In the genomic region with DNA sequence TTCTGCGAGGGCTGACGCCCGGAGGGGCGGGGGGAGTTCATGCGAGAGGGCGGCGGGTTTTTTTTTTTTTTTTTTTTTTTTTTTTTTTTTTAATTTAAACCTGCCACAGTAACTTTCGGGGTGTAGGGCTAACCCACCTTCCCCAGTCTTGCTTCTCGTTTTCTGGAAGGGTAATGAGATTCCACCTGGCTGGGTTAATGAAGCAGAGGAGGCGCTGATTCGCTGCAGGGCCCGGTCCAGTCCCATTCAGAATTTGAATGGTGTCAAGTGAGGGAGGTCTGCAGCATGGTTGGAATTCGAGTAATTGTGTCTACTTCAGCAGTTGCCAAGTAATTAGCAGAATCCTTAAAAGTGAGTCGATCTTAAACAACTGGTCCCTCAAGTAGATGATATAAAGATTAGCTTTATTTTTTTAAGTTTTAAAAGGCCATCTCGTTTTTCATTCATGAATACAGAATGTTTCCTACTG, we compare ENCODE assay signal across 8 mouse cellular contexts. TPM values are rescaled to one million over a fixed set of nuclear protein-coding genes. Genes with fewer than 3 reads are reported as not detected.
DNase-seq lines count a peak whose midpoint lies in the region; ATAC-seq and TF ChIP-seq lines count a peak whose summit lies in the region.

No protein-coding gene starts in this region.

- peak; percentile 7 for DNase-seq in lung, embryonic 14.5 days
- DNase-seq in lung, postnatal 25 days (ENCODE audit: low spot score) = no peak
- no peak for DNase-seq in limb, embryonic 10.5 days (ENCODE audit: low spot score)
- DNase-seq in gastrocnemius, adult 18-20 months (ENCODE audit: low spot score) = no peak
- no peak for DNase-seq in adrenal gland, postnatal 14 days

- peaks cover 47% of the 10 kb centered on the region for H3K27me3 ChIP-seq in lung, embryonic 14.5 days (ENCODE audit: insufficient read depth, low read length)
- peaks cover 34% of the 10 kb centered on the region for H3K27me3 ChIP-seq in embryonic facial prominence, embryonic 15.5 days
- H3K27me3 ChIP-seq in limb, embryonic 10.5 days (ENCODE audit: low read depth, poor library complexity, severe bottlenecking) = peaks cover 71% of the 10 kb centered on the region
- peaks cover 45% of the 10 kb centered on the region for H3K27me3 ChIP-seq in neural tube, embryonic 15.5 days (replicated peaks)

- no peak overlapping the region; the same call in 1 of the 2 replicates for H3K9ac ChIP-seq in lung, embryonic 14.5 days
- 0 out of 2 replicates have a peak overlapping the region, but pooled peaks have one; percentile 34 for H3K9ac ChIP-seq in embryonic facial prominence, embryonic 15.5 days
- peak overlapping the region; percentile 55 for H3K9ac ChIP-seq in neural tube, embryonic 15.5 days (replicated peaks)

- no peaks in the 10 kb centered on the region for H3K36me3 ChIP-seq in lung, embryonic 14.5 days (ENCODE audit: insufficient read depth)
- no peaks in the 10 kb centered on the region for H3K36me3 ChIP-seq in embryonic facial prominence, embryonic 15.5 days
- no peaks in the 10 kb centered on the region for H3K36me3 ChIP-seq in limb, embryonic 10.5 days
- no peaks in the 10 kb centered on the region for H3K36me3 ChIP-seq in neural tube, embryonic 15.5 days

- H3K9me3 ChIP-seq in lung, embryonic 14.5 days (ENCODE audit: low read depth, low read length) = no peaks in the 10 kb centered on the region
- H3K9me3 ChIP-seq in embryonic facial prominence, embryonic 15.5 days (replicated peaks) = no peaks in the 10 kb centered on the region
- no peaks in the 10 kb centered on the region for H3K9me3 ChIP-seq in limb, embryonic 10.5 days (replicated peaks)
- no peaks in the 10 kb centered on the region for H3K9me3 ChIP-seq in neural tube, embryonic 15.5 days (replicated peaks)

- ATAC-seq in lung, embryonic 14.5 days (ENCODE audit: insufficient read depth) = no peak
- no peak for ATAC-seq in embryonic facial prominence, embryonic 15.5 days (ENCODE audit: insufficient number of reproducible peaks, low FRiP score, low TSS enrichment, low read depth)
- ATAC-seq in neural tube, embryonic 15.5 days (ENCODE audit: low FRiP score) = peak; percentile 40; the same call in 1 of the 2 replicates
- ATAC-seq in monocyte, adult 5-6 weeks (replicated peaks; ENCODE audit: insufficient number of reproducible peaks, low FRiP score, low TSS enrichment, poor library complexity, severe bottlenecking) = no peak

- no peaks in the 10 kb centered on the region for H3K4me1 ChIP-seq in lung, embryonic 14.5 days (ENCODE audit: insufficient read depth)
- H3K4me1 ChIP-seq in embryonic facial prominence, embryonic 15.5 days = peaks cover 8% of the 10 kb centered on the region; the same call in 1 of the 2 replicates
- H3K4me1 ChIP-seq in limb, embryonic 10.5 days = peaks cover 22% of the 10 kb centered on the region
- H3K4me1 ChIP-seq in neural tube, embryonic 15.5 days = peaks cover 5% of the 10 kb centered on the region; the same call in 1 of the 2 replicates

- WGBS in lung, embryonic 14.5 days = 6% methylated on average over 15 of the region's 15 CpGs
- 3% methylated on average over 15 of the region's 15 CpGs for WGBS in embryonic facial prominence, embryonic 15.5 days
- 6% methylated on average over 15 of the region's 15 CpGs for WGBS in limb, embryonic 10.5 days
- 4% methylated on average over 14 of the region's 15 CpGs for WGBS in neural tube, embryonic 15.5 days

- no peak for TF ChIP-seq CTCF in lung, embryonic 14.5 days (IDR thresholded peaks at IDR 0.05; ENCODE audit: low read depth)

- H3K27ac ChIP-seq in lung, embryonic 14.5 days (ENCODE audit: low read depth) = no peak overlapping the region
- no peak overlapping the region for H3K27ac ChIP-seq in embryonic facial prominence, embryonic 15.5 days (replicated peaks)
- no peak overlapping the region for H3K27ac ChIP-seq in limb, embryonic 10.5 days
- no peak overlapping the region for H3K27ac ChIP-seq in neural tube, embryonic 15.5 days (replicated peaks)

- H3K4me2 ChIP-seq in lung, embryonic 14.5 days = peak overlapping the region; percentile 98
- peak overlapping the region; percentile 89 for H3K4me2 ChIP-seq in embryonic facial prominence, embryonic 15.5 days (replicated peaks)
- peak overlapping the region; percentile 99 for H3K4me2 ChIP-seq in neural tube, embryonic 15.5 days

- peak overlapping the region; percentile 68 for H3K4me3 ChIP-seq in lung, embryonic 14.5 days (ENCODE audit: low read depth, low read length)
- H3K4me3 ChIP-seq in embryonic facial prominence, embryonic 15.5 days (replicated peaks) = peak overlapping the region; percentile 70
- peak overlapping the region; percentile 77 for H3K4me3 ChIP-seq in limb, embryonic 10.5 days
- H3K4me3 ChIP-seq in neural tube, embryonic 15.5 days (replicated peaks) = peak overlapping the region; percentile 81

RNA-seq across cellular contexts. Expression of gene Pcgf5, which starts 1.4 kb away (rescaled TPM):
- polyA plus RNA-seq in lung, embryonic 14.5 days (2014; fragmentation: Nextera tagmentation; extraction: Ambion mirVana) = 11.8 and 14.9 TPM in 2 replicates
- 8.3 and 10.2 TPM in 2 replicates for polyA plus RNA-seq in embryonic facial prominence, embryonic 15.5 days (2015; fragmentation: Nextera tagmentation; extraction: Ambion mirVana)
- 2.9 and 4.5 TPM in 2 replicates for polyA plus RNA-seq in limb, embryonic 10.5 days (2016; fragmentation: Nextera tagmentation; extraction: Ambion mirVana)
- polyA plus RNA-seq in neural tube, embryonic 15.5 days (2015; fragmentation: Nextera tagmentation; extraction: Ambion mirVana) = 6.0 and 10.7 TPM in 2 replicates
- total RNA-seq in gastrocnemius, adult 18-20 months (2021) = 10 to 100 TPM; 41.2 to 41.5 TPM
- total RNA-seq in monocyte, adult 5-6 weeks (2017) = 41.4 to 50.6 TPM (median 42.8 TPM) in 3 replicates
- total RNA-seq in adrenal gland, postnatal 14 days (2021) = 21.1 and 21.2 TPM in 2 replicates
